Mouse (Mus musculus) testis, adult 2 months (tissue): ENCODE results near the gene Mthfd2l. TPM values are rescaled to one million over a fixed set of nuclear protein-coding genes. Genes with fewer than 3 reads are reported as not detected.

ENCODE experiments used
- H3K27ac ChIP-seq: fragments of 200-500 bp; 2 replicates; pipeline ENCODE4 v1.5.1; 2012; ENCODE audit warnings: low read depth, low read length; ENCODE audit not compliant: control insufficient read depth, insufficient read depth
- H3K27me3 ChIP-seq: fragments of 200-500 bp; 2 replicates; pipeline ENCODE4 v1.6.1; 2012; ENCODE audit warnings: mild to moderate bottlenecking, low read length, moderate library complexity; ENCODE audit not compliant: control insufficient read depth, insufficient read depth
- H3K36me3 ChIP-seq: fragments of 200-500 bp; 2 replicates; pipeline ENCODE4 v1.6.1; 2012; ENCODE audit warnings: mild to moderate bottlenecking, low read length; ENCODE audit not compliant: control insufficient read depth, insufficient read depth
- H3K4me1 ChIP-seq: fragments of 200-500 bp; 2 replicates; pipeline ENCODE4 v1.6.1; 2012; ENCODE audit warnings: low read length; ENCODE audit not compliant: control insufficient read depth, insufficient read depth
- H3K4me3 ChIP-seq: fragments of 200-500 bp; 2 replicates; pipeline ENCODE4 v1.5.1; 2012; ENCODE audit warnings: low read depth, mild to moderate bottlenecking, low read length, moderate library complexity, mixed read lengths; ENCODE audit not compliant: control insufficient read depth
- CTCF ChIP-seq: fragments of 200-500 bp; IDR thresholded peaks from 2 replicates; pipeline ENCODE4 v1.5.1; 2012; ENCODE audit warnings: low read depth, mild to moderate bottlenecking, inconsistent platforms, low read length, moderate library complexity; ENCODE audit not compliant: control insufficient read depth, insufficient read depth, insufficient replicate concordance
- POLR2A ChIP-seq: fragments of 200-500 bp; IDR thresholded peaks from 2 replicates; pipeline ENCODE4 v1.6.1; 2012; ENCODE audit warnings: low read depth, mild to moderate bottlenecking, inconsistent platforms, low read length, moderate library complexity; ENCODE audit not compliant: control insufficient read depth
- polyA plus RNA-seq: library from polyadenylated mRNA; depleted of rRNA; stranded (reverse); fragments of >200 nt; gene quantifications from 2 replicates; pipeline ENCODE4 v1.2.3, GENCODE M21; 2012

Mthfd2l gene
- polyA plus RNA-seq, 1 experiment, result 4.7 TPM

DNA sequence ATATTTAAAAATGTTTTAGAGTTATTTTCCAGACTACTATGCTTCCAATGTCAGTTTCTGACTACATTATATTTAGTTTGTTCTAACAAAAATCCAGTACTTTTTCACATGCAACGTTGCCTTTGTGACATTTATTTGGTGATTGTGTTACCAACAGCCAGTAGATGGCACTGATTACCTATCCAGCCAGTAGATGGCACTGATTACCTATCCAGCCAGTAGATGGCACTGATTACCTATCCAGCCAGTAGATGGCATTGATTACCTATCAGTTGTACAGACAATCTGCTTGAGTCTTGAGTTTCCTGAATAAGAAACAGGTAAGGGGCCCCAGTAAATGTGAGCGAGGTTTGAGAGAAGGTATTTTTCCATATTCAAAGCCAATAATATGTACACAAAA lies 20.6 kb downstream of the Mthfd2l start:
- Histone ChIP-seq H3K27ac (no peak overlapping the region), H3K36me3 (no peaks in the 10 kb centered on the region), H3K4me1 (no peaks in the 10 kb centered on the region), H3K4me3 (no peak overlapping the region), H3K27me3 (no peaks in the 10 kb centered on the region)
- TF ChIP-seq POLR2A (no peak), CTCF (no peak)

GRCm38 (mm10) chr5:90952731-90953481 lies 22.0 kb downstream of the Mthfd2l start:
- H3K27ac ChIP-seq, result no peak overlapping the region
- no peaks in the 10 kb centered on the region for H3K27me3 ChIP-seq
- TF ChIP-seq POLR2A (no peak), CTCF (no peak; the same call in 1 of the 2 replicates)
- no peaks in the 10 kb centered on the region for H3K36me3 ChIP-seq
- no peak overlapping the region for H3K4me3 ChIP-seq
- no peaks in the 10 kb centered on the region for H3K4me1 ChIP-seq

- TF ChIP-seq CTCF, result peak; percentile 93
- no peak for TF ChIP-seq POLR2A
- no peak overlapping the region for H3K4me3 ChIP-seq
- peaks cover 2% of the 10 kb centered on the region; the same call in 1 of the 2 replicates for H3K4me1 ChIP-seq
- no peaks in the 10 kb centered on the region for H3K27me3 ChIP-seq
- H3K36me3 ChIP-seq, result no peaks in the 10 kb centered on the region
- H3K27ac ChIP-seq, result no peak overlapping the region
These were observed 33.4 kb downstream of the Mthfd2l start for GRCm38 (mm10) chr5:90964316-90964715.

GRCm38 (mm10) chr5:90964764-90965163 lies 33.8 kb downstream of the Mthfd2l start:
- TF ChIP-seq CTCF, result no peak
- TF ChIP-seq POLR2A, result no peak
- H3K4me1 ChIP-seq, result peaks cover 2% of the 10 kb centered on the region; the same call in 1 of the 2 replicates

GRCm38 (mm10) chr5:90965386-90965785 lies 34.5 kb downstream of the Mthfd2l start:
- H3K36me3 ChIP-seq, result no peaks in the 10 kb centered on the region
- peaks cover 2% of the 10 kb centered on the region; the same call in 1 of the 2 replicates for H3K4me1 ChIP-seq
- TF ChIP-seq CTCF, result no peak
- no peaks in the 10 kb centered on the region for H3K27me3 ChIP-seq
- H3K27ac ChIP-seq, result no peak overlapping the region
- no peak overlapping the region for H3K4me3 ChIP-seq

More at GRCm38 (mm10) chr5:90964764-90965163, 33.8 kb downstream of the Mthfd2l start:
- Histone ChIP-seq H3K36me3 (no peaks in the 10 kb centered on the region), H3K27me3 (no peaks in the 10 kb centered on the region), H3K4me3 (no peak overlapping the region), H3K27ac (no peak overlapping the region)

DNA sequence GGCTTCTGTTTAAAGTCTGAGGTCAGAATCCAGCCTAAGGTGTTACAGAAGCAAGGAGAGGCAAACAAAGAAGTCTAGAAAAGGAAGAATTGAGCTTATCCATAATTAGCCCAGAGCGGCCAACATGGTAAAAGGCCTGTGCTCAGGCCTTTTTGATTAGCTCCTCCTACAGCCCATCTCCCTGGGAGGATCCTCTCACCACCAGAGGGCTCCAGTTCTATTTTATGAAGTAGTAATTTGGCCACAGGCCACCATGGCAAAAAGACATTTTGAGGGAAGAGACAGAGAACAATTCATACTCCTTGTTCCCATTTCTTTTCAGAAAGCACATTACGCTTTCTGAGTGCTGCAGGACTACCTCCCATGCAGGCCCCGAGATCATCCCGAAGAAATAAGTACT lies 46.3 kb downstream of the Mthfd2l start:
- Histone ChIP-seq H3K36me3 (no peaks in the 10 kb centered on the region), H3K4me3 (no peak overlapping the region), H3K27me3 (no peaks in the 10 kb centered on the region), H3K4me1 (no peaks in the 10 kb centered on the region), H3K27ac (no peak overlapping the region)
- no peak for TF ChIP-seq POLR2A
- TF ChIP-seq CTCF, result no peak

GRCm38 (mm10) chr5:90980297-90980696 lies 49.4 kb downstream of the Mthfd2l start:
- Histone ChIP-seq H3K4me1 (no peaks in the 10 kb centered on the region), H3K27me3 (no peaks in the 10 kb centered on the region), H3K27ac (no peak overlapping the region), H3K36me3 (no peaks in the 10 kb centered on the region), H3K4me3 (no peak overlapping the region)
- no peak for TF ChIP-seq POLR2A
- TF ChIP-seq CTCF, result no peak

- no peaks in the 10 kb centered on the region for H3K36me3 ChIP-seq
- H3K27ac ChIP-seq, result no peak overlapping the region
- no peak for TF ChIP-seq CTCF
- no peak for TF ChIP-seq POLR2A
- H3K4me1 ChIP-seq, result no peaks in the 10 kb centered on the region
- no peak overlapping the region for H3K4me3 ChIP-seq
- H3K27me3 ChIP-seq, result no peaks in the 10 kb centered on the region
These were observed 56.7 kb downstream of the Mthfd2l start for GRCm38 (mm10) chr5:90987605-90988004.
